Mouse (Mus musculus) left cerebral cortex, postnatal 10 days (tissue): Measurements from ENCODE around the gene Lbhd2. TPM values are rescaled to one million over a fixed set of nuclear protein-coding genes. Genes with fewer than 3 reads are reported as not detected.

Source experiments
- total RNA-seq, 2 experiments: library from RNA; stranded (reverse); gene quantifications; 2 replicates each; pipeline ENCODE4 v1.2.3; 2021

The Lbhd2 gene
- total RNA-seq, 2 experiments from 2014 or later, result 2.6 to 3.0 TPM

Other genes with a start within 250 kb of the Lbhd2 start
- gene Traf3, start 240.4 kb upstream of the Lbhd2 start, total RNA-seq, result 10 to 100 TPM; 70.2 to 71.9 TPM
- gene 4930595D18Rik, start 222.3 kb upstream of the Lbhd2 start, total RNA-seq, result not detected
- gene Amn, start 135.7 kb upstream of the Lbhd2 start, total RNA-seq, result 10 to 100 TPM; 24.5 to 29.4 TPM
- gene Cdc42bpb, start 29.1 kb upstream of the Lbhd2 start, total RNA-seq, result 100 to 1,000 TPM; 167 to 169 TPM
- gene Exoc3l4, start 10.2 kb downstream of the Lbhd2 start, total RNA-seq, result 1 to 10 TPM; 1.1 to 1.7 TPM
- under 1 TPM; 0.61 to 0.81 TPM for gene Tnfaip2, start 35.7 kb downstream of the Lbhd2 start, total RNA-seq
- gene Gm266, start 79.0 kb downstream of the Lbhd2 start, total RNA-seq, result 1 to 10 TPM; 4.0 TPM
- 100 to 1,000 TPM; 265 to 276 TPM for gene Eif5, start 131.2 kb downstream of the Lbhd2 start, total RNA-seq
- 100 to 1,000 TPM; 132 to 137 TPM for gene Mark3, start 167.7 kb downstream of the Lbhd2 start, total RNA-seq